Mouse (Mus musculus): ENCODE measurements around the gene Gnaz.

Gene Gnaz

DNA sequence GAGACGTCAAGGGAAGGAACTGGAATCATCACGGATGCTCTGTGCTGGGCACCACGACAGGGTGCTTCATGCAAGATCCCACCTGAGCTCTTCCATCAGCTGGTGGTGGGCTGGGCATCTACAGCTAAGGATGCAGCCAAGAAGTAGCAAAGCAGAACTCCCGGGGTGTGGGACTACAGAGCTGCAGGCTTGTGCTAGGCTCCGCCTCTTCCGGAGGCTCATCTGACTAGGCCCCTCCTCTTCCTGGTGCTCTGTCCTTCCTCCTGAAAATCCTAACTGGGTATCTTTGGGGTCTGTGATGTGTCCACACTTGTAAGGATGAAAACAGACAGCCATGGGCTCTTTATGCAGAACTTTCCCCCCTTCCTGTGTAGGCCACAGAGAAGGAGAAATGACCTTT, 98.7 kb downstream of the Gnaz start:
- DNase-seq, result no peak
